Mouse (Mus musculus): Measurements from ENCODE around the gene Nelfcd. TPM values are rescaled to one million over a fixed set of nuclear protein-coding genes. Genes with fewer than 3 reads are reported as not detected.

Nelfcd gene
- polyA plus RNA-seq, 1 experiment: 55.9 TPM

DNA sequence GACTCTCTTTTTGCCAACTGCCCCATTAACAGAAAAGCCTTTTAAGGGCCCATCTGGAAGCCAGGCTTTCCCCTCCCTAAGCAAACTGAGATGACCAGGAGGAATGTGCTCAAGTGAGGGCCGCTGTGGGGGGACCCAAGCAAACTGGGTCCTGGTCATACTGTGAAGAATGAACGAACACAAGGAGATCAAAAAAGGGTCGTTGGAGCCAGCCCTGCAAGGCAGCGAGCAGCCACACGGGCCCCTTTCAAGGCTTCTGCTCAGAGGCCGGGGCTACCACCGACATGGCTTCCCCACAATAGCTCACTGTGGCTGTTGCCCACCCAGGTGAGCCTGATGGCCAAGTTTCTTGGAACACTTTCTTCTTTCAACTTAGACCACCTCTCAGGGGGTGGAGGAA is 30.9 kb downstream of the Nelfcd start:
- Histone ChIP-seq H3K4me3 (replicated peaks; ENCODE audit: control insufficient read depth, low read depth, low read length) (no peak overlapping the region), H3K4me1 (ENCODE audit: control insufficient read depth, insufficient read depth, low read length) (peaks cover 2% of the 10 kb centered on the region; the same call in 1 of the 2 replicates), H3K27ac (ENCODE audit: control insufficient read depth, insufficient read depth, low read depth, low read length, poor library complexity) (no peak overlapping the region)
- 74% methylated on average over 7 of the region's 7 CpGs for WGBS
- no peak for TF ChIP-seq CTCF (IDR thresholded peaks at IDR 0.05; ENCODE audit: control insufficient read depth, insufficient read depth, low read length)
- no peak for TF ChIP-seq POLR2A (IDR thresholded peaks at IDR 0.05; ENCODE audit: borderline replicate concordance, control insufficient read depth, low read depth, low read length)

DNA sequence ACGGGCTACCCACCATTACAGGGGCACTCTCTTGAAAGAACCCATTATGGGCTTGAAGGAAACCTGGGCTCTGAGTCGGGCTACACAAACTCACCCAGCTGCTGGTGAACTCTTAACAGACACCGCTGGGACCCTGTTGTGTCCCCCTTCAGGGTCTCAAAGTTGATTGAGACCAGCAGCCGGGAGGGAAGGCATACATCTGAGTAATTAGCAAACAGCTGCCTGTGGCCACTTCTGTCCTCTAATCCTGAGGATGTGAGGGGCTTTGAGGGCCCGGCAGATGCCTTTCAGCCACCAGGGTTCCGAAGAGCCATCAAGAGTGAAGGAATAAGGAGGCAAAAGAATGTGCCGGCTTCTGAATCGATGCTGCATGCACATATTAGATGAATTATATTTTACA is 31.3 kb downstream of the Nelfcd start:
- TF ChIP-seq POLR2A (IDR thresholded peaks at IDR 0.05; ENCODE audit: borderline replicate concordance, control insufficient read depth, low read depth, low read length) (no peak), CTCF (IDR thresholded peaks at IDR 0.05; ENCODE audit: control insufficient read depth, insufficient read depth, low read length) (no peak)
- 90% methylated on average over 8 of the region's 8 CpGs for WGBS
- no peak overlapping the region for H3K27ac ChIP-seq (ENCODE audit: control insufficient read depth, insufficient read depth, low read depth, low read length, poor library complexity)
- no peak overlapping the region for H3K4me3 ChIP-seq (replicated peaks; ENCODE audit: control insufficient read depth, low read depth, low read length)
- H3K4me1 ChIP-seq (ENCODE audit: control insufficient read depth, insufficient read depth, low read length): peaks cover 2% of the 10 kb centered on the region; the same call in 1 of the 2 replicates

DNA sequence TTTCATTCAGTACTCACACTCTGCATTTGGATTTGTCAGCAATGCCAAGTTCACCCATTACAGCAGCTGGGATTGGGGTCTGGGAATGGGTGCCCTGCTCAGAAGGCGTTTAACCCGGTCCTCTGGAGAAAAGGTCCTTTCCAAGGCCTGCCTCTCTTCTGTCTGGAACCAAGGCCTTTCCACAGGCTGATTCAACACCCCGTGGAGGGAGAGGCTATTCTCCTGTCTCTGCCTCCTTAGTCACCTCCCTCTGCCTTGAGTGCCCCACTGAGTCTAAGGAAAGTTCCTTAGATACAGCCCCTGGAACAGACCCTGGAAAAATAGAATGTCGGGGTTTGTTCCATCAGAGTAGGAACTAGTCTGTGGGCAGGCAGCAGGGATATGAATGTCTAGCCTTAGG is 32.8 kb downstream of the Nelfcd start:
- peaks cover 2% of the 10 kb centered on the region for H3K4me1 ChIP-seq (ENCODE audit: control insufficient read depth, insufficient read depth, low read length)
- H3K4me3 ChIP-seq (replicated peaks; ENCODE audit: control insufficient read depth, low read depth, low read length): no peak overlapping the region
- TF ChIP-seq CTCF (IDR thresholded peaks at IDR 0.05; ENCODE audit: control insufficient read depth, insufficient read depth, low read length): no peak
- no peak for TF ChIP-seq POLR2A (IDR thresholded peaks at IDR 0.05; ENCODE audit: borderline replicate concordance, control insufficient read depth, low read depth, low read length)
- WGBS: 82% methylated on average over 4 of the region's 4 CpGs
- no peak overlapping the region for H3K27ac ChIP-seq (ENCODE audit: control insufficient read depth, insufficient read depth, low read depth, low read length, poor library complexity)

DNA sequence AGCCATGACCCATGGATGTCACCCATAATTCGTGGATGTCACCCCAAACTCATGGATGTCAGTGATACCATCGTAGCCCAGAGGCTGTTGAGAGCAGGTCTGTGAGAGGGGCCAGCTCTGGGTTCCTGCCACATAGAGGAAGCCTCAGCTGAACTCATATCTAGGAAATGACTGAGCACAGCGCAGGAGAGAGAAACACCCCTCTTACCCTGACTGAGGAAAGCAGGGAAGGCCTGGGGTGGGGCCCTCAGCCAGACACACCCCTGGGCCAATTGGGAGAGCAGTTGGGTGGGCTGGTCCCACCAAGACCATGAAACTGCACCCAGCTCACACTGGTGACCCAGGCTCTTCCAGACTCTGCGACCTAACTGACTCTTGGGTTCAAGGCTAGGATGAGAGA is 34.7 kb downstream of the Nelfcd start, which contains the start of gene Tubb1:
Tubb1 (plus strand) TSS at position 343 of the 400 bp plus-strand sequence.
- peaks cover 3% of the 10 kb centered on the region for H3K4me1 ChIP-seq (ENCODE audit: control insufficient read depth, insufficient read depth, low read length)
- 34% methylated on average over 4 of the region's 4 CpGs for WGBS

GRCm38 (mm10) chr2:174453681-174454080 is 38.1 kb downstream of the Nelfcd start:
- Histone ChIP-seq H3K27ac (ENCODE audit: control insufficient read depth, insufficient read depth, low read depth, low read length, poor library complexity) (no peak overlapping the region; the same call in 1 of the 2 replicates), H3K4me3 (replicated peaks; ENCODE audit: control insufficient read depth, low read depth, low read length) (no peak overlapping the region)

More for the DNA sequence above, 34.7 kb downstream of the Nelfcd start, which contains the start of gene Tubb1:
- no peak for TF ChIP-seq CTCF (IDR thresholded peaks at IDR 0.05; ENCODE audit: control insufficient read depth, insufficient read depth, low read length)
- TF ChIP-seq POLR2A (IDR thresholded peaks at IDR 0.05; ENCODE audit: borderline replicate concordance, control insufficient read depth, low read depth, low read length): no peak
- H3K27ac ChIP-seq (ENCODE audit: control insufficient read depth, insufficient read depth, low read depth, low read length, poor library complexity): no peak within 1 kb of the TSS
- H3K4me3 ChIP-seq (replicated peaks; ENCODE audit: control insufficient read depth, low read depth, low read length): no peak within 1 kb of the TSS

DNA sequence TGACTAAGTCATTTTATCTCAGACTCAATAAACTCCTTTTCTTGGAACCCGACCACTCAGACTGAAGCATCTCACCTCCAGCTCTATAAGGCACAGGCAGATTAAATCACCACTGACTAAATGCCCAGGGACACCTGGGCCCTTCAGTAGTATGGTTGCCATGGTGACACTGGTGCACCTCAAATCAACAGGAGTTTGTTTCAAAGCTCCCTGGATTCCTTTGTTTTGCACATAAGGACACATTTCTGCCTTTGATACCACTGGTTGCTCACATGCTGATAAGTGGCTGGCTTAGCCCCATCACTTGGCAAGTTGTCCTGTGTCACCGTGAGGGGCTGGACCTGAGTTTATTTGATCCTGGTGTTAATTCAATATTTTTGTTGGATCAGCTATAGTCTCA is 43.8 kb downstream of the Nelfcd start:
- Histone ChIP-seq H3K27ac (ENCODE audit: control insufficient read depth, insufficient read depth, low read depth, low read length, poor library complexity) (no peak overlapping the region), H3K4me1 (ENCODE audit: control insufficient read depth, insufficient read depth, low read length) (no peaks in the 10 kb centered on the region), H3K4me3 (replicated peaks; ENCODE audit: control insufficient read depth, low read depth, low read length) (no peak overlapping the region)
- 68% methylated on average over 2 of the region's 2 CpGs for WGBS
- TF ChIP-seq POLR2A (IDR thresholded peaks at IDR 0.05; ENCODE audit: borderline replicate concordance, control insufficient read depth, low read depth, low read length) (no peak), CTCF (IDR thresholded peaks at IDR 0.05; ENCODE audit: control insufficient read depth, insufficient read depth, low read length) (no peak)

More at GRCm38 (mm10) chr2:174453681-174454080, 38.1 kb downstream of the Nelfcd start:
- H3K4me1 ChIP-seq (ENCODE audit: control insufficient read depth, insufficient read depth, low read length): peaks cover 3% of the 10 kb centered on the region
- WGBS: 52% methylated on average over 7 of the region's 7 CpGs
- no peak for TF ChIP-seq POLR2A (IDR thresholded peaks at IDR 0.05; ENCODE audit: borderline replicate concordance, control insufficient read depth, low read depth, low read length)
- TF ChIP-seq CTCF (IDR thresholded peaks at IDR 0.05; ENCODE audit: control insufficient read depth, insufficient read depth, low read length): peak; percentile 62

GRCm38 (mm10) chr2:174463370-174463769 is 47.8 kb downstream of the Nelfcd start:
- Histone ChIP-seq H3K27ac (ENCODE audit: control insufficient read depth, insufficient read depth, low read depth, low read length, poor library complexity) (peak overlapping the region; percentile 76), H3K4me1 (ENCODE audit: control insufficient read depth, insufficient read depth, low read length) (no peaks in the 10 kb centered on the region; the same call in 1 of the 2 replicates), H3K4me3 (replicated peaks; ENCODE audit: control insufficient read depth, low read depth, low read length) (peak overlapping the region; percentile 95)
- WGBS: 30% methylated on average over 10 of the region's 10 CpGs
- no peak for TF ChIP-seq POLR2A (IDR thresholded peaks at IDR 0.05; ENCODE audit: borderline replicate concordance, control insufficient read depth, low read depth, low read length)
- TF ChIP-seq CTCF (IDR thresholded peaks at IDR 0.05; ENCODE audit: control insufficient read depth, insufficient read depth, low read length): no peak

GRCm38 (mm10) chr2:174463789-174464523 is 48.4 kb downstream of the Nelfcd start, which contains the start of gene Atp5e:
Gene Atp5e (minus strand): TSS chr2:174464105.
- 2% methylated on average over 48 of the region's 48 CpGs for WGBS
- peak within 1 kb of the TSS; percentile 76 for H3K27ac ChIP-seq (ENCODE audit: control insufficient read depth, insufficient read depth, low read depth, low read length, poor library complexity)
- TF ChIP-seq CTCF (IDR thresholded peaks at IDR 0.05; ENCODE audit: control insufficient read depth, insufficient read depth, low read length) (0 out of 2 replicates have a peak, but pooled peaks have one; percentile 2), POLR2A (IDR thresholded peaks at IDR 0.05; ENCODE audit: borderline replicate concordance, control insufficient read depth, low read depth, low read length) (peak; percentile 80; the same call in 1 of the 2 replicates)

More at GRCm38 (mm10) chr2:174463789-174464523, 48.4 kb downstream of the Nelfcd start, which contains the start of gene Atp5e:
- no peaks in the 10 kb centered on the region; the same call in 1 of the 2 replicates for H3K4me1 ChIP-seq (ENCODE audit: control insufficient read depth, insufficient read depth, low read length)
- peak within 1 kb of the TSS; percentile 95 for H3K4me3 ChIP-seq (replicated peaks; ENCODE audit: control insufficient read depth, low read depth, low read length)

All from bone marrow, adult 2 months (tissue).